Mouse (Mus musculus): ENCODE measurements at regions not wholly inside any gene's neighbourhood (a gene's known extent, or its start where the extent isn't known, plus 50 kb on each side); places are given as distances from the start of the nearest gene placed in this dataset.

- in situ Hi-C loops (cut with MboI, MseI), result loop anchor here (25.0 kb wide), 1 partner anchor 318 kb away; no protein-coding TSS in a partner anchor
Measured at GRCm38 (mm10) chr15:38569011-38569640, 1143.8 kb downstream of the 4930447A16Rik start.

- in situ Hi-C loops (cut with MboI, MseI), result loop anchor here (25.0 kb wide), 1 partner anchor 317 kb away; no protein-coding TSS in a partner anchor
Measured at GRCm38 (mm10) chr15:38570144-38570543, 1144.8 kb downstream of the 4930447A16Rik start.

GRCm38 (mm10) chr15:38570735-38571134 is 1145.4 kb downstream of the 4930447A16Rik start:
- in situ Hi-C loops (cut with MboI, MseI), result loop anchor here (25.0 kb wide), 1 partner anchor 317 kb away; no protein-coding TSS in a partner anchor

GRCm38 (mm10) chr15:38572652-38573051 is 1147.3 kb downstream of the 4930447A16Rik start:
- in situ Hi-C loops (cut with MboI, MseI), result loop anchor here (25.0 kb wide), 1 partner anchor 315 kb away; no protein-coding TSS in a partner anchor

- in situ Hi-C loops (cut with MboI, MseI), result loop anchor here (25.0 kb wide), 1 partner anchor 313 kb away; no protein-coding TSS in a partner anchor
Measured at GRCm38 (mm10) chr15:38574447-38574846, 1149.1 kb downstream of the 4930447A16Rik start.

- in situ Hi-C loops (cut with MboI, MseI), result no loop called here
Measured at GRCm38 (mm10) chr15:38575254-38575653, 1149.9 kb downstream of the 4930447A16Rik start.

GRCm38 (mm10) chr15:38577691-38578090 is 1152.3 kb downstream of the 4930447A16Rik start:
- in situ Hi-C loops (cut with MboI, MseI), result no loop called here

- in situ Hi-C loops (cut with MboI, MseI), result no loop called here
Measured at GRCm38 (mm10) chr15:38579481-38579880, 1154.1 kb downstream of the 4930447A16Rik start.

GRCm38 (mm10) chr15:38583500-38583899 is 1158.1 kb downstream of the 4930447A16Rik start:
- in situ Hi-C loops (cut with MboI, MseI), result no loop called here

GRCm38 (mm10) chr15:38584425-38584824 is 1159.1 kb downstream of the 4930447A16Rik start:
- in situ Hi-C loops (cut with MboI, MseI), result no loop called here

- in situ Hi-C loops (cut with MboI, MseI), result no loop called here
Measured at GRCm38 (mm10) chr15:38585610-38586009, 1160.3 kb downstream of the 4930447A16Rik start.

GRCm38 (mm10) chr15:38586594-38586993 is 1161.2 kb downstream of the 4930447A16Rik start:
- in situ Hi-C loops (cut with MboI, MseI), result no loop called here

GRCm38 (mm10) chr15:38588268-38588667 is 1162.9 kb downstream of the 4930447A16Rik start:
- in situ Hi-C loops (cut with MboI, MseI), result no loop called here

GRCm38 (mm10) chr15:38589010-38589409 is 1163.7 kb downstream of the 4930447A16Rik start:
- in situ Hi-C loops (cut with MboI, MseI), result no loop called here

GRCm38 (mm10) chr15:38589675-38590074 is 1164.3 kb downstream of the 4930447A16Rik start:
- in situ Hi-C loops (cut with MboI, MseI), result loop anchor here (10.0 kb wide), 1 partner anchor 65 kb away; no protein-coding TSS in a partner anchor

GRCm38 (mm10) chr15:38594095-38594494 is 1168.7 kb downstream of the 4930447A16Rik start:
- in situ Hi-C loops (cut with MboI, MseI), result loop anchor here (10.0 kb wide), 1 partner anchor 69 kb away; no protein-coding TSS in a partner anchor

- in situ Hi-C loops (cut with MboI, MseI), result loop anchor here (10.0 kb wide), 1 partner anchor 70 kb away; no protein-coding TSS in a partner anchor
Measured at GRCm38 (mm10) chr15:38594747-38595146, 1169.4 kb downstream of the 4930447A16Rik start.

- in situ Hi-C loops (cut with MboI, MseI), result loop anchor here (10.0 kb wide), 1 partner anchor 71 kb away; no protein-coding TSS in a partner anchor
Measured at GRCm38 (mm10) chr15:38595820-38596219, 1170.5 kb downstream of the 4930447A16Rik start.

GRCm38 (mm10) chr15:38597458-38597857 is 1172.1 kb downstream of the 4930447A16Rik start:
- in situ Hi-C loops (cut with MboI, MseI), result loop anchor here (10.0 kb wide), 1 partner anchor 73 kb away; no protein-coding TSS in a partner anchor

GRCm38 (mm10) chr15:38601436-38601835 is 1176.1 kb downstream of the 4930447A16Rik start:
- in situ Hi-C loops (cut with MboI, MseI), result no loop called here

- in situ Hi-C loops (cut with MboI, MseI), result no loop called here
Measured at GRCm38 (mm10) chr15:38602187-38602870, 1177.0 kb downstream of the 4930447A16Rik start.

- in situ Hi-C loops (cut with MboI, MseI), result no loop called here
Measured at GRCm38 (mm10) chr15:38603918-38604317, 1178.6 kb downstream of the 4930447A16Rik start.

Measured in T-helper 2 cell (primary cell).